Mouse (Mus musculus) limb, embryonic 13.5 days (tissue): Measurements from ENCODE around the gene 1810013L24Rik. TPM values are rescaled to one million over a fixed set of nuclear protein-coding genes. Genes with fewer than 3 reads are reported as not detected.

ENCODE experiments used
- ATAC-seq: fragments of 200-750 bp; cut with Nextera tagmentation; 2 replicates; pipeline ENCODE4 v1.8.0; 2017; ENCODE audit warnings: low read depth, moderate number of reproducible peaks, moderate TSS enrichment; ENCODE audit not compliant: low FRiP score
- H3K27ac ChIP-seq: fragments of 300-500 bp; sonication (generic); 2 replicates; pipeline ENCODE4 v1.5.1; 2015; ENCODE audit warnings: inconsistent platforms, mild to moderate bottlenecking, moderate library complexity
- H3K27me3 ChIP-seq: fragments of 300-500 bp; sonication (generic); 2 replicates; pipeline ENCODE4 v1.6.1; 2015; ENCODE audit warnings: mild to moderate bottlenecking, inconsistent platforms
- H3K36me3 ChIP-seq: fragments of 300-500 bp; sonication (generic); 2 replicates; pipeline ENCODE4 v1.6.1; 2015; ENCODE audit warnings: inconsistent platforms, mild to moderate bottlenecking, moderate library complexity
- H3K4me1 ChIP-seq: fragments of 300-500 bp; sonication (generic); 2 replicates; pipeline ENCODE4 v1.6.1; 2015; ENCODE audit warnings: inconsistent platforms
- H3K4me2 ChIP-seq: fragments of 300-500 bp; sonication (generic); replicated peaks from 2 replicates; pipeline ENCODE4 v1.6.1; 2015; ENCODE audit warnings: inconsistent platforms, mild to moderate bottlenecking, moderate library complexity
- H3K4me3 ChIP-seq: fragments of 300-500 bp; sonication (generic); 2 replicates; pipeline ENCODE4 v1.5.1; 2015; ENCODE audit warnings: moderate library complexity, mild to moderate bottlenecking, inconsistent platforms
- H3K9ac ChIP-seq: fragments of 300-500 bp; sonication (generic); 2 replicates; pipeline ENCODE4 v1.6.1; 2015; ENCODE audit warnings: mild to moderate bottlenecking, inconsistent platforms
- H3K9me3 ChIP-seq: fragments of 300-500 bp; sonication (generic); 2 replicates; pipeline ENCODE4 v1.6.1; 2016; ENCODE audit warnings: inconsistent platforms
- WGBS: fragments of 180-500 bp; shearing (Covaris S2); methylation state at CpG from one replicate; pipeline ENCODE4 v1.1.7; 2015; 5-methylcytosine and 5-hydroxymethylcytosine counted together
- polyA plus RNA-seq: library from polyadenylated mRNA; unstranded; fragments of >200 nt; fragmentation: Nextera tagmentation; extraction: Ambion mirVana; gene quantifications from 2 replicates; pipeline ENCODE4 v1.2.1, GENCODE M21; 2015

Gene 1810013L24Rik
- polyA plus RNA-seq, 1 experiment from 2014 or later = 21.3 TPM

DNA sequence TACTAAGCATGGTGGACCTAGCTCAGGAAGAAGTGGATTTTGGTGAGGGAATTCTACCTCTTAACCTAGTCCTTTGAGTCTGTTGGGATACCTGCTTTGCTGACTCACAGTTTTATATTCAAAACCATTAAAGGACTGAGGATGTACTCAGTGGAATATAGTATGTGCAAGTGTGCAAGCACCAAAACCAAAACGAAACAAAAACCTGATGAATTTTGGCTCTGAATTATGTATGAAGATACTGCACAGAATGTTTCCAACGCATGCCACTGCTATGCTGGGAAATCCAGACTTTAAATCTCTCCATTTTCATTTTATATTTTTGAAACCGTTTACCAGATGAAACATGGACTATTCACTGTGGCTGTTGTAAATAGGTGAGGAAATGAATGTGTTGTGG is 10.7 kb downstream of the 1810013L24Rik start:
- H3K27me3 ChIP-seq = no peaks in the 10 kb centered on the region
- H3K9ac ChIP-seq = no peak overlapping the region
- 90% methylated on average over 3 of the region's 3 CpGs for WGBS
- H3K9me3 ChIP-seq = no peaks in the 10 kb centered on the region
- ATAC-seq = no peak
- no peak overlapping the region for H3K27ac ChIP-seq
- H3K4me1 ChIP-seq = no peaks in the 10 kb centered on the region
- no peak overlapping the region for H3K4me2 ChIP-seq
- H3K36me3 ChIP-seq = peaks cover 63% of the 10 kb centered on the region
- H3K4me3 ChIP-seq = no peak overlapping the region

DNA sequence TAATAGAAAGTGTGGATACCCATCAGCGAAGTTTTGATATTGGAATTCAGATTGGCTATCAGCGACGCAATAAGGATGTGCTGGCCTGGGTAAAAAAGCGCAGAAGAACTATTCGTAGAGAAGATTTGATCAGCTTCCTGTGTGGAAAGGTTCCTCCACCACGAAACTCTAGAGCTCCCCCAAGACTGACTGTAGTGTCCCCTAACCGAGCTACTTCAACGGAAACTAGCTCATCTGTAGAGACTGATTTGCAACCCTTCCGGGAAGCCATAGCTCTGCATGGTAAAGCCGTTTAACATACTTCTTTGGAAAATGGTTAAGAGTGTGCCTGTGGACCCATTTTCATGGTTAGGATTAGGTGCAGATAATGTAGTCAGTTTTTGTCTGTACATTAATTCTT is 13.1 kb downstream of the 1810013L24Rik start:
- Histone ChIP-seq H3K4me1 (no peaks in the 10 kb centered on the region), H3K9me3 (no peaks in the 10 kb centered on the region), H3K9ac (no peak overlapping the region), H3K27ac (no peak overlapping the region), H3K36me3 (peaks cover 55% of the 10 kb centered on the region), H3K4me3 (no peak overlapping the region), H3K27me3 (no peaks in the 10 kb centered on the region), H3K4me2 (no peak overlapping the region)
- 94% methylated on average over 10 of the region's 10 CpGs for WGBS
- no peak for ATAC-seq

- WGBS = 95% methylated on average over 3 of the region's 3 CpGs
- Histone ChIP-seq H3K9me3 (no peaks in the 10 kb centered on the region), H3K36me3 (peaks cover 52% of the 10 kb centered on the region), H3K27me3 (no peaks in the 10 kb centered on the region), H3K4me2 (no peak overlapping the region), H3K4me3 (no peak overlapping the region), H3K4me1 (peaks cover 3% of the 10 kb centered on the region), H3K27ac (no peak overlapping the region), H3K9ac (no peak overlapping the region)
- no peak for ATAC-seq
Observed at GRCm38 (mm10) chr16:8843580-8844175, 13.8 kb downstream of the 1810013L24Rik start.

GRCm38 (mm10) chr16:8845986-8846385 is 16.1 kb downstream of the 1810013L24Rik start:
- Histone ChIP-seq H3K4me1 (peaks cover 9% of the 10 kb centered on the region), H3K4me3 (no peak overlapping the region), H3K27ac (no peak overlapping the region), H3K36me3 (peaks cover 45% of the 10 kb centered on the region), H3K9ac (no peak overlapping the region), H3K9me3 (no peaks in the 10 kb centered on the region), H3K4me2 (no peak overlapping the region), H3K27me3 (no peaks in the 10 kb centered on the region)
- no peak for ATAC-seq
- 84% methylated on average over 4 of the region's 4 CpGs for WGBS

DNA sequence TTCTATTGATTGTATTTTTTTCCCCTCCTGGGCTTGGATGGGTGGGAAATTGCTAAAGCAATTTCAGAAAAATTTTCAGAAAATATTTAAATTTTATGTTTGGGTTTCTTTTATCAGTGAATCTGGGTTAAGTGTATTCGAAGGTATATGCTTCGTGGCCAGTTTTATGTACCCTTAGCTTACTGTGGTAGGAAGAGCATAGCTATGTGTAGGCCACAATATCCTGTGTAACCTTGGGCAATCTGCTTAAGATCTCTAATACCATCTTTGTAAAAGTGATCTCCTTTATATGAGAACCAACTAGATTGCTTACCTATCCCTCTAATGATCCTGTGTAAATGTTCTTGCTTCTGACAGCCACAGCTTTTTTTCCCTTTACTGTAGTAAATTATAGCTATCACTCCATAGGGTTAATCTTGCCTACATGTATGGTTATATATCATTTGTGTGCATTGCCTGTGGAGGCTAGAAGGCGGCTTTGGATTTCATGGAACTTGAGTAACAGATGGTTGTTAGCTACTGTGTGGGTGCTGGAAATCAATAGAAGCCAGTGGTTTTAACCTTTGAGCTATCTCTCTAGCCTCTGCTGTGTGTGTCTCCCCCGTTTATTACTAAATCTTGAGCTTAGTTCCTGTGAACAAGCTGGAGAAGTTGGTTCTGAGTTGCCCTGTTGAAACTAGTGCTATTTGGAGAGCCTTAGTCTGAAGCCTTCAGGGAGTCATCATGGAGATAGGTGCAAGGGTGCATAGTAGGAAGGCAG is 18.6 kb downstream of the 1810013L24Rik start:
- Histone ChIP-seq H3K9me3 (no peaks in the 10 kb centered on the region), H3K4me1 (peaks cover 9% of the 10 kb centered on the region), H3K9ac (no peak overlapping the region), H3K4me2 (no peak overlapping the region), H3K36me3 (peaks cover 46% of the 10 kb centered on the region), H3K27ac (no peak overlapping the region), H3K4me3 (no peak overlapping the region), H3K27me3 (no peaks in the 10 kb centered on the region)
- 88% methylated on average over 4 of the region's 4 CpGs for WGBS
- no peak for ATAC-seq

DNA sequence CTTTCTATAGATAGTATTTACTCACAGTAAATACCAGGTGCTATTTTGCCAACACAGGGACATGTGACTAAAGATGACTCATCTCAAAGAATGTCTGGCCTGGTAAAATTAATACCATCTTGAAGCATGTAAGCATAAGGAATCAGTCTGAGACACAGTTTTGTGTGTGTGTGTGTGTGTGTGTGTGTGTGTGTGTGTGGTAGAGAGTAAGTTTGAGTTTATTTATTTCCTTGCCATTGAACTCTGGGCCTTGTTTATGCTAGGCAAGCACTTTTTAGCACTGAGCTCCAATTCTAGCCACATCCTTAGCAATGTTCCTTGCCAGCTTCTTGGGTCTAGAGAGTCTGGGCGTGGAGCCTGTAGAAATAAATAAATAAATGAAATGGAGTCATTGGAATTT is 20.0 kb downstream of the 1810013L24Rik start:
- Histone ChIP-seq H3K9ac (no peak overlapping the region), H3K27me3 (no peaks in the 10 kb centered on the region), H3K36me3 (peaks cover 53% of the 10 kb centered on the region), H3K4me3 (no peak overlapping the region), H3K9me3 (no peaks in the 10 kb centered on the region), H3K4me1 (peaks cover 9% of the 10 kb centered on the region), H3K4me2 (no peak overlapping the region), H3K27ac (no peak overlapping the region)
- WGBS = 65% methylated on average over 1 of the region's 1 CpGs
- no peak; the same call in 1 of the 2 replicates for ATAC-seq

GRCm38 (mm10) chr16:8855143-8855542 is 25.2 kb downstream of the 1810013L24Rik start:
- 76% methylated on average over 2 of the region's 2 CpGs for WGBS
- H3K27ac ChIP-seq = no peak overlapping the region
- ATAC-seq = no peak
- peaks cover 75% of the 10 kb centered on the region for H3K36me3 ChIP-seq
- H3K9me3 ChIP-seq = no peaks in the 10 kb centered on the region
- no peaks in the 10 kb centered on the region for H3K4me1 ChIP-seq
- H3K4me3 ChIP-seq = no peak overlapping the region
- H3K4me2 ChIP-seq = no peak overlapping the region
- no peak overlapping the region for H3K9ac ChIP-seq
- no peaks in the 10 kb centered on the region for H3K27me3 ChIP-seq

DNA sequence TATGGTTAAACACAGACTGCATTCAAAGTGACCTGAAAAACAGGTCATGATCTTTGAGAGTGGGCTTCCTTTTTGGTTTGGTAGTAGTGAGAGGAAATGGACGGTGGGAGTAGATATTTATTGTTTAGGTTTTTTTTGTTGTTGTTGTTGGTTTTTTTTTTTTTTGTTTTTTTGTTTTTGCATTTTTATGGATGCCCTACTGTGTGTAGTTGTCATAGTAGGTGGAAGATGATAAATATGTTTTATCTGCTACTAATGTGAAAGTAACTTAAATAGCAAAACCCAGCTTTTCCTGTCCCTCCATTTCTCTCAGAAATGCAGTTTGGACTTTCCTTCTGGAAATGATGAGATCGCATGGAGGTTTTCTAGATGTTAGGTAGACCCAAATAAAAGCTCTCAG is 26.9 kb downstream of the 1810013L24Rik start:
- Histone ChIP-seq H3K27ac (no peak overlapping the region), H3K27me3 (no peaks in the 10 kb centered on the region), H3K9ac (no peak overlapping the region), H3K9me3 (no peaks in the 10 kb centered on the region), H3K4me3 (no peak overlapping the region), H3K36me3 (peaks cover 82% of the 10 kb centered on the region), H3K4me1 (no peaks in the 10 kb centered on the region), H3K4me2 (no peak overlapping the region)
- WGBS = 86% methylated on average over 2 of the region's 2 CpGs
- no peak for ATAC-seq

GRCm38 (mm10) chr16:8862336-8862987 is 32.6 kb downstream of the 1810013L24Rik start:
- Histone ChIP-seq H3K27ac (no peak overlapping the region), H3K27me3 (no peaks in the 10 kb centered on the region), H3K4me2 (no peak overlapping the region), H3K9me3 (no peaks in the 10 kb centered on the region), H3K36me3 (peaks cover 44% of the 10 kb centered on the region), H3K4me3 (no peak overlapping the region), H3K4me1 (peaks cover 10% of the 10 kb centered on the region), H3K9ac (no peak overlapping the region)
- 81% methylated on average over 5 of the region's 5 CpGs for WGBS
- peak; percentile 20; the same call in 1 of the 2 replicates for ATAC-seq

DNA sequence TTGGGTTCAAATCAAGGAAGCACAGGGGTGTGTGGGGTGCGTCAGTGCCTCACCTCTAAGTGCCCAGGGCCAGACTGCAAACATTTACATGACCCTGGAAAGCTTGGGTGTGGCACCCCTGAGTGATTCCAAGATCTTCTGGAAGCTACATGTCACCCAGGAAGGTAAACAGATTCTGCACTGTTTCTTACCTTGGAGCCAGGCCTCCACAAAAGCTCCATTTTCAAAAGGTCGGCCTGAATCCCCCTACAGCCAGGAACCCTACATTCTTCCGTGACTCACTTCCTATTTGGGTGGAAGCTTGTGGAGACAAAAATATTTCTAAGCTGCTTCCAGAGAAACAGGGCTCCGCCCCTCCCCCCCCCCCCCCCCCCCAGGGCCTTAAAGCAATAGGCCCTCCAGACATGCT is 34.3 kb downstream of the 1810013L24Rik start:
- Histone ChIP-seq H3K9me3 (no peaks in the 10 kb centered on the region), H3K36me3 (peaks cover 27% of the 10 kb centered on the region), H3K4me3 (no peak overlapping the region), H3K4me1 (peaks cover 10% of the 10 kb centered on the region), H3K4me2 (no peak overlapping the region), H3K27me3 (no peaks in the 10 kb centered on the region), H3K27ac (no peak overlapping the region), H3K9ac (no peak overlapping the region)
- 49% methylated on average over 4 of the region's 4 CpGs for WGBS
- no peak for ATAC-seq

DNA sequence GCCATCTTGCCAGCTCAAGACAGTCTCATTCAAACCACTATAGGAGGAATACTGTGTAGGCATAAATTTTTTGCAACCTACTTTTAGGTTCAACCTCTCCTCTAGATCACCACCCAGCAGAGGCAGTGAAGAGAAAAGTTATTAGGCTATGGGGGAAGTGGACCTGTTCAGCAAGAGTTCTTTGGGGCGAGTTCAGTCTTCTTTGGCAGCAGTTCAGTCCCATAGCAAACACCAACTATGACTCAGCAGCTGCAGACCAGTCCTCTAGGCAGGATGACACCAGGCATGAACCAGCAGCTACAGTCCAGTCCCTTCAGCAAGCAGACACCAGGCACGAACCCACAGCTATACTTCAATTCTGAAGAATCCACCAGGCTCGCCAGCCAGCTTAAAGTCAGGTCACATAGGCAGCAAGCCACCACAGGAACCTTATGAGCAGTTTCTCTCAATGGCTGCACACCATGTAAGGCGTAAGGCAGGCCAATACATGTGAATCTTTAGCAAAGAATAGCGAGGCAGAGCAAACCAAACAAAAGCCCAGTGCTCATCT is 37.6 kb downstream of the 1810013L24Rik start:
- no peaks in the 10 kb centered on the region for H3K27me3 ChIP-seq
- peaks cover 10% of the 10 kb centered on the region for H3K4me1 ChIP-seq
- ATAC-seq = no peak
- no peak overlapping the region for H3K9ac ChIP-seq
- H3K4me2 ChIP-seq = no peak overlapping the region
- peaks cover 5% of the 10 kb centered on the region; the same call in 1 of the 2 replicates for H3K36me3 ChIP-seq
- H3K9me3 ChIP-seq = no peaks in the 10 kb centered on the region
- no peak overlapping the region for H3K27ac ChIP-seq
- H3K4me3 ChIP-seq = no peak overlapping the region
- 85% methylated on average over 5 of the region's 5 CpGs for WGBS

DNA sequence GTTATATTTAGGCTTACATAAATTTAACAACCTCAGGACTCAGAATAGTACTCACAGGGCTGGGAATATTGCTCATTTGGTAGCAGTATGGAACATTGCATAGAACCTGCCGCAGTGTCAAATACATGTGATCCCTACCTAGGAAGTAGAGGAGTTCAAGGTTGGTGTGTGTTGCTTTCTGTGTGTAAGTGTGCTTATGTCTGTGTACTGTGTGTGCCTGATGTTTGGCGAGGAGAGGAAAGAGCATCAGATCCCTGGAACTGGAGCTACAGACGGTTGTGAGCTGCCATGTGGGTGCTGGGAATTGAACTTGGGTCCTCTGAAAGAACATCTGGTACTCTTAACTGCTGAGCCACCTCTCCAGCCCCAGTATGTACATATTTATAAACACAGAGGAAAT is 38.6 kb downstream of the 1810013L24Rik start:
- H3K9me3 ChIP-seq = no peaks in the 10 kb centered on the region
- H3K4me1 ChIP-seq = peaks cover 8% of the 10 kb centered on the region
- no peaks in the 10 kb centered on the region for H3K27me3 ChIP-seq
- peaks cover 5% of the 10 kb centered on the region; the same call in 1 of the 2 replicates for H3K36me3 ChIP-seq
- no peak for ATAC-seq
- no peak overlapping the region for H3K27ac ChIP-seq
- 89% methylated on average over 3 of the region's 3 CpGs for WGBS
- no peak overlapping the region for H3K4me2 ChIP-seq
- no peak overlapping the region for H3K4me3 ChIP-seq
- H3K9ac ChIP-seq = no peak overlapping the region
